Mouse (Mus musculus) neural tube, embryonic 15.5 days (tissue): ENCODE results near the gene Gigyf1. TPM values are rescaled to one million over a fixed set of nuclear protein-coding genes. Genes with fewer than 3 reads are reported as not detected.
A peak's percentile ranks its signal among the peaks of the same experiment; 100 is the strongest.

ENCODE experiments used
- ATAC-seq: fragments of 200-750 bp; cut with Nextera tagmentation; 2 replicates; pipeline ENCODE4 v1.8.0; 2017; ENCODE audit warnings: mild to moderate bottlenecking, moderate TSS enrichment, moderate library complexity; ENCODE audit not compliant: low FRiP score
- H3K27ac ChIP-seq: fragments of 300-500 bp; sonication (generic); replicated peaks from 2 replicates; pipeline ENCODE4 v1.5.1; 2015; ENCODE audit warnings: mild to moderate bottlenecking, inconsistent platforms
- H3K27me3 ChIP-seq: fragments of 300-500 bp; sonication (generic); replicated peaks from 2 replicates; pipeline ENCODE4 v1.6.1; 2015; ENCODE audit warnings: inconsistent platforms
- H3K36me3 ChIP-seq: fragments of 300-500 bp; sonication (generic); 2 replicates; pipeline ENCODE4 v1.6.1; 2015; ENCODE audit warnings: inconsistent platforms
- H3K4me1 ChIP-seq: fragments of 300-500 bp; sonication (generic); 2 replicates; pipeline ENCODE4 v1.6.1; 2015; ENCODE audit warnings: inconsistent platforms
- H3K4me2 ChIP-seq: fragments of 300-500 bp; sonication (generic); 2 replicates; pipeline ENCODE4 v1.6.1; 2015; ENCODE audit warnings: inconsistent platforms, mild to moderate bottlenecking, moderate library complexity
- H3K4me3 ChIP-seq: fragments of 300-500 bp; sonication (generic); replicated peaks from 2 replicates; pipeline ENCODE4 v1.5.1; 2015; ENCODE audit warnings: mild to moderate bottlenecking, inconsistent platforms
- H3K9ac ChIP-seq: fragments of 300-500 bp; sonication (generic); replicated peaks from 2 replicates; pipeline ENCODE4 v1.6.1; 2015; ENCODE audit warnings: mild to moderate bottlenecking, inconsistent platforms
- H3K9me3 ChIP-seq: fragments of 300-500 bp; sonication (generic); replicated peaks from 2 replicates; pipeline ENCODE4 v1.6.1; 2016; ENCODE audit warnings: inconsistent platforms
- WGBS: fragments of 180-500 bp; shearing (Covaris S2); methylation state at CpG from one replicate; pipeline ENCODE4 v1.1.7; 2015; ENCODE audit warnings: mixed read lengths; 5-methylcytosine and 5-hydroxymethylcytosine counted together
- microRNA-seq: library from miRNA; unstranded; fragments of <30 nt; microRNA quantifications from one replicate; pipeline ENCODE4, GENCODE M21; 2017
- polyA plus RNA-seq: library from polyadenylated mRNA; unstranded; fragments of >200 nt; fragmentation: Nextera tagmentation; extraction: Ambion mirVana; gene quantifications from 2 replicates; pipeline ENCODE4 v1.2.1, GENCODE M21; 2015

Gigyf1 gene
- polyA plus RNA-seq, 1 experiment from 2014 or later: 16.7 TPM

- Histone ChIP-seq H3K27me3 (0 out of 2 replicates have a peak, but pooled peaks cover 3% of the 10 kb centered on the region), H3K9me3 (no peaks in the 10 kb centered on the region), H3K4me1 (no peaks in the 10 kb centered on the region), H3K9ac (no peak overlapping the region), H3K36me3 (peaks cover 22% of the 10 kb centered on the region), H3K4me2 (no peak overlapping the region), H3K4me3 (no peak overlapping the region), H3K27ac (no peak overlapping the region)
- 72% methylated on average over 6 of the region's 6 CpGs for WGBS
- no peak for ATAC-seq
These were observed 47.4 kb downstream of the Gigyf1 start for GRCm38 (mm10) chr5:137565744-137566143.

- ATAC-seq: no peak
- no peaks in the 10 kb centered on the region for H3K9me3 ChIP-seq
- H3K36me3 ChIP-seq: peaks cover 22% of the 10 kb centered on the region
- H3K27me3 ChIP-seq: 0 out of 2 replicates have a peak, but pooled peaks cover 3% of the 10 kb centered on the region
- WGBS: 97% methylated on average over 5 of the region's 5 CpGs
- H3K4me3 ChIP-seq: no peak overlapping the region
- H3K27ac ChIP-seq: no peak overlapping the region
- H3K4me1 ChIP-seq: no peaks in the 10 kb centered on the region
- H3K9ac ChIP-seq: no peak overlapping the region
- H3K4me2 ChIP-seq: no peak overlapping the region
These were observed 48.1 kb downstream of the Gigyf1 start for GRCm38 (mm10) chr5:137566416-137566815.

- 83% methylated on average over 8 of the region's 8 CpGs for WGBS
- Histone ChIP-seq H3K36me3 (peaks cover 19% of the 10 kb centered on the region), H3K4me3 (no peak overlapping the region), H3K27me3 (0 out of 2 replicates have a peak, but pooled peaks cover 3% of the 10 kb centered on the region), H3K27ac (no peak overlapping the region), H3K9me3 (no peaks in the 10 kb centered on the region), H3K4me1 (no peaks in the 10 kb centered on the region), H3K9ac (no peak overlapping the region), H3K4me2 (no peak overlapping the region)
- ATAC-seq: no peak
These were observed 50.0 kb downstream of the Gigyf1 start for GRCm38 (mm10) chr5:137568223-137568798.

GRCm38 (mm10) chr5:137569031-137569430 lies 50.7 kb downstream of the Gigyf1 start:
- no peak for ATAC-seq
- 0 out of 2 replicates have a peak, but pooled peaks cover 3% of the 10 kb centered on the region for H3K27me3 ChIP-seq
- peaks cover 18% of the 10 kb centered on the region for H3K36me3 ChIP-seq
- no peak overlapping the region for H3K9ac ChIP-seq
- H3K4me3 ChIP-seq: no peak overlapping the region
- WGBS: 78% methylated on average over 12 of the region's 12 CpGs
- H3K4me2 ChIP-seq: no peak overlapping the region
- H3K9me3 ChIP-seq: no peaks in the 10 kb centered on the region
- 0 out of 2 replicates have a peak, but pooled peaks cover under 1% of the 10 kb centered on the region for H3K4me1 ChIP-seq
- H3K27ac ChIP-seq: no peak overlapping the region

GRCm38 (mm10) chr5:137569665-137570064 lies 51.3 kb downstream of the Gigyf1 start, which contains the start of gene Tfr2:
TSS of gene Tfr2 (plus strand) at chr5:137569840.
- peaks cover 16% of the 10 kb centered on the region for H3K36me3 ChIP-seq
- no peaks in the 10 kb centered on the region for H3K9me3 ChIP-seq
- H3K4me3 ChIP-seq: no peak within 1 kb of the TSS
- 28% methylated on average over 9 of the region's 9 CpGs for WGBS
- peaks cover 7% of the 10 kb centered on the region; the same call in 1 of the 2 replicates for H3K4me1 ChIP-seq
- H3K27me3 ChIP-seq: 0 out of 2 replicates have a peak, but pooled peaks cover 3% of the 10 kb centered on the region
- no peak within 1 kb of the TSS for H3K27ac ChIP-seq
- H3K9ac ChIP-seq: no peak within 1 kb of the TSS
- H3K4me2 ChIP-seq: no peak within 1 kb of the TSS
- ATAC-seq: no peak

GRCm38 (mm10) chr5:137570181-137570580 lies 51.8 kb downstream of the Gigyf1 start:
- Histone ChIP-seq H3K36me3 (peaks cover 11% of the 10 kb centered on the region), H3K27ac (no peak overlapping the region), H3K27me3 (0 out of 2 replicates have a peak, but pooled peaks cover 3% of the 10 kb centered on the region), H3K4me2 (no peak overlapping the region), H3K4me3 (no peak overlapping the region), H3K9me3 (no peaks in the 10 kb centered on the region), H3K4me1 (peaks cover 8% of the 10 kb centered on the region; the same call in 1 of the 2 replicates), H3K9ac (no peak overlapping the region)
- ATAC-seq: no peak
- 54% methylated on average over 7 of the region's 7 CpGs for WGBS

GRCm38 (mm10) chr5:137570691-137571586 lies 52.6 kb downstream of the Gigyf1 start:
- H3K4me3 ChIP-seq: no peak overlapping the region
- 83% methylated on average over 17 of the region's 17 CpGs for WGBS
- H3K36me3 ChIP-seq: peaks cover 7% of the 10 kb centered on the region
- H3K27ac ChIP-seq: no peak overlapping the region
- no peak overlapping the region for H3K4me2 ChIP-seq
- H3K9me3 ChIP-seq: no peaks in the 10 kb centered on the region
- peaks cover 8% of the 10 kb centered on the region; the same call in 1 of the 2 replicates for H3K4me1 ChIP-seq
- 0 out of 2 replicates have a peak, but pooled peaks cover 3% of the 10 kb centered on the region for H3K27me3 ChIP-seq
- no peak for ATAC-seq
- H3K9ac ChIP-seq: no peak overlapping the region

- H3K27ac ChIP-seq: 0 out of 2 replicates have a peak overlapping the region, but pooled peaks have one; percentile 18
- no peak for ATAC-seq
These were observed 56.1 kb downstream of the Gigyf1 start for GRCm38 (mm10) chr5:137574470-137574901.

More at GRCm38 (mm10) chr5:137574470-137574901, 56.1 kb downstream of the Gigyf1 start:
- Histone ChIP-seq H3K9me3 (no peaks in the 10 kb centered on the region), H3K27me3 (no peaks in the 10 kb centered on the region), H3K4me3 (peak overlapping the region; percentile 28), H3K4me2 (peak overlapping the region; percentile 60), H3K9ac (peak overlapping the region; percentile 23; the same call in 1 of the 2 replicates), H3K4me1 (peaks cover 8% of the 10 kb centered on the region; the same call in 1 of the 2 replicates), H3K36me3 (no peaks in the 10 kb centered on the region)
- 10% methylated on average over 27 of the region's 27 CpGs for WGBS

Small RNA genes lying within 50 kb of the gene (microRNA-seq; reads per million reads assigned to microRNA genes)
- gene Mir6418: 1.2 reads per million

Other genes starting within 250 kb of the Gigyf1 start
- 98.6 and 103 TPM in 2 replicates for gene Ache, start 231.0 kb upstream of the Gigyf1 start, polyA plus RNA-seq
- gene Ufsp1, start 223.9 kb upstream of the Gigyf1 start, polyA plus RNA-seq: 29.0 and 29.5 TPM in 2 replicates
- gene Srrt, start 210.9 kb upstream of the Gigyf1 start, polyA plus RNA-seq: 90.7 and 94.3 TPM in 2 replicates
- gene Trip6, start 204.1 kb upstream of the Gigyf1 start, polyA plus RNA-seq: 14.0 and 26.0 TPM in 2 replicates
- 26.5 and 26.8 TPM in 2 replicates for gene Slc12a9, start 185.0 kb upstream of the Gigyf1 start, polyA plus RNA-seq
- 6.9 and 11.5 TPM in 2 replicates for gene Ephb4, start 168.4 kb upstream of the Gigyf1 start, polyA plus RNA-seq
- 0.14 and 0.22 TPM in 2 replicates for gene Zan, start 41.5 kb upstream of the Gigyf1 start, polyA plus RNA-seq
- gene Pop7, start 16.0 kb upstream of the Gigyf1 start, polyA plus RNA-seq: 76.5 and 81.6 TPM in 2 replicates
- not detected in 2 replicates for gene Epo, start 14.7 kb downstream of the Gigyf1 start, polyA plus RNA-seq
- 503 and 540 TPM in 2 replicates for gene Gnb2, start 15.0 kb downstream of the Gigyf1 start, polyA plus RNA-seq
- gene Actl6b, start 35.0 kb downstream of the Gigyf1 start, polyA plus RNA-seq: 203 and 258 TPM in 2 replicates
- 4.2 and 5.3 TPM in 2 replicates for gene Tfr2, start 51.3 kb downstream of the Gigyf1 start, polyA plus RNA-seq
- 64.6 and 66.9 TPM in 2 replicates for gene Mospd3, start 82.5 kb downstream of the Gigyf1 start, polyA plus RNA-seq
- gene Pcolce, start 95.2 kb downstream of the Gigyf1 start, polyA plus RNA-seq: 48.4 and 54.1 TPM in 2 replicates
- gene Fbxo24, start 110.5 kb downstream of the Gigyf1 start, polyA plus RNA-seq: 0.09 and 0.17 TPM in 2 replicates
- gene Lrch4, start 110.6 kb downstream of the Gigyf1 start, polyA plus RNA-seq: 16.0 and 27.4 TPM in 2 replicates
- gene Gm20605, start 110.6 kb downstream of the Gigyf1 start, polyA plus RNA-seq: 7.9 and 9.0 TPM in 2 replicates
- gene Sap25, start 122.8 kb downstream of the Gigyf1 start, polyA plus RNA-seq: 5.4 TPM in 2 replicates
- 0.12 and 0.37 TPM in 2 replicates for gene Irs3, start 127.2 kb downstream of the Gigyf1 start, polyA plus RNA-seq
- 20.5 and 21.6 TPM in 2 replicates for gene Agfg2, start 166.2 kb downstream of the Gigyf1 start, polyA plus RNA-seq
- 32.7 and 41.3 TPM in 2 replicates for gene Nyap1, start 223.1 kb downstream of the Gigyf1 start, polyA plus RNA-seq
- gene Tsc22d4, start 227.2 kb downstream of the Gigyf1 start, polyA plus RNA-seq: 110 and 134 TPM in 2 replicates